Mouse (Mus musculus): Measurements from ENCODE around the gene Zdhhc14.

- TF ChIP-seq CTCF (conservative IDR thresholded peaks at IDR 0.05; ENCODE audit: low read length), result no peak
- no peak for TF ChIP-seq POU5F1 (IDR thresholded peaks at IDR 0.05; ENCODE audit: borderline replicate concordance, low read length)
Observed at GRCm38 (mm10) chr17:5508030-5508429, 15.7 kb downstream of the Zdhhc14 start.

Measured in E14TG2a.4 (cell line).